Comparison of ENCODE assay signal across 12 mouse cellular contexts in the genomic region with DNA sequence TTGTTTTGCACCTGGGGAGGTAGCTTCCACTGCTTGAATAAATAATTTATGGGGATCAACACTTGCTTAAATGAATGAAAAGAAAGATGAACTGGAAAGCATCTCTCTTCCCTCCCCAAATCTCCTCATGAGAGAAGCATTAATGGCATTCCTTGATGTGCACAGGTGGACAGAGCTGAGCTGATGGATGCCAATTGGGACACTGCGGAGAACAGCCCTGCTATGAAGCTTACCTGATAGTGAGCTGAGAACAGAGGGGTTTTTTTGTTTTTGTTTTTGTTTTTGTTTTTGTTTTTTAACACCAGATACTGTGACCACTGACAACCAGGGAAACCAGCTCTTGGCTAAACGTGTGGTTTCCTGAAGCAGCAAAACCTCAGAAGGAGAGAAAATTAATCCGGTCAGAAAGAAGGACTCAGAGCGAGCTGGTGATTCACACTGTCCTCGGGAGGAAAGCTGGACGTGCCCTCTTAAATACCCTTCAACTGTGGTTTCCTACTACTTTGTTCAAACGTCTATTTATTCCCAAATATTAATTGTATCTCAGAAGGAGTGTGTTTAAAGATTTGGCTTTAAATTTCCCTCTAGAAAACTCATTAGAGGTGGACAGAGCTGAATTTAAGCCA.
DNase-seq lines count a peak whose midpoint lies in the region; ATAC-seq and TF ChIP-seq lines count a peak whose summit lies in the region.
"Had no signal": no experiment of that assay in that cellular context is flagged by ENCODE, and none has a peak within 500 bp of the region (broad histone marks: within the 10 kb centered on the region; RNA-seq: fewer than 3 reads in every experiment).

No protein-coding gene starts in this region.

- H3K4me2 ChIP-seq in heart, embryonic 11.5 days: peak overlapping the region; percentile 46
- H3K4me2 ChIP-seq in embryonic facial prominence, embryonic 14.5 days (ENCODE audit: low read depth, low read length): peak overlapping the region; percentile 21
- peak overlapping the region; percentile 65 for H3K4me2 ChIP-seq in myocyte (ENCODE audit: low read depth)

- no peak overlapping the region for H3K9ac ChIP-seq in heart, embryonic 11.5 days (ENCODE audit: low read depth, low read length)
- no peak overlapping the region for H3K9ac ChIP-seq in embryonic facial prominence, embryonic 14.5 days (ENCODE audit: low read depth, low read length)
- H3K9ac ChIP-seq: embryonic facial prominence, embryonic 13.5 days; midbrain, embryonic 13.5 days had no signal

- no peak overlapping the region for H3K27ac ChIP-seq in heart, embryonic 11.5 days (ENCODE audit: low read depth, low read length)
- H3K27ac ChIP-seq in embryonic facial prominence, embryonic 14.5 days (replicated peaks; ENCODE audit: low read depth, low read length): no peak overlapping the region
- no peak overlapping the region for H3K27ac ChIP-seq in left cerebral cortex, adult 2 months
- H3K27ac ChIP-seq: embryonic facial prominence, embryonic 13.5 days; midbrain, embryonic 13.5 days had no signal

- DNase-seq in heart, adult 9 months (ENCODE audit: low spot score in 2 of 2): no peak
- no peak for DNase-seq in embryonic facial prominence, embryonic 14.5 days (ENCODE audit: low spot score)
- DNase-seq in left cerebral cortex, adult 2 months (ENCODE audit: extremely low spot score in 1 of 2, low spot score in 2 of 2): no peak
- DNase-seq in lung, adult 2 months: no peak
- DNase-seq: layer of hippocampus, adult 9-11 months; right cerebral cortex, postnatal 14 days had no signal

- H3K4me1 ChIP-seq in heart, embryonic 11.5 days (ENCODE audit: control insufficient read depth, insufficient read depth, low read length): peaks cover 6% of the 10 kb centered on the region; the same call in 1 of the 2 replicates
- peaks cover 45% of the 10 kb centered on the region for H3K4me1 ChIP-seq in megakaryocyte, embryonic 14.5 days
- H3K4me1 ChIP-seq in embryonic facial prominence, embryonic 14.5 days (ENCODE audit: control insufficient read depth, insufficient read depth, low read length): no peaks in the 10 kb centered on the region; the same call in 1 of the 2 replicates
- H3K4me1 ChIP-seq in lung, adult 2 months (ENCODE audit: control insufficient read depth, insufficient read depth, low read length): peaks cover 7% of the 10 kb centered on the region

- H3K36me3 ChIP-seq in heart, embryonic 11.5 days (ENCODE audit: control insufficient read depth, insufficient read depth, low read length): no peaks in the 10 kb centered on the region
- no peaks in the 10 kb centered on the region for H3K36me3 ChIP-seq in megakaryocyte, embryonic 14.5 days (replicated peaks; ENCODE audit: low read length)
- H3K36me3 ChIP-seq in embryonic facial prominence, embryonic 14.5 days (ENCODE audit: control insufficient read depth, insufficient read depth, low read length): no peaks in the 10 kb centered on the region
- no peaks in the 10 kb centered on the region for H3K36me3 ChIP-seq in myocyte (ENCODE audit: control insufficient read depth, insufficient read depth)
- H3K36me3 ChIP-seq: embryonic facial prominence, embryonic 13.5 days; midbrain, embryonic 13.5 days had no signal

- H3K4me3 ChIP-seq in heart, embryonic 11.5 days (ENCODE audit: low read depth, low read length): no peak overlapping the region
- peak overlapping the region; percentile 84 for H3K4me3 ChIP-seq in megakaryocyte, embryonic 14.5 days (replicated peaks)
- no peak overlapping the region for H3K4me3 ChIP-seq in embryonic facial prominence, embryonic 14.5 days (ENCODE audit: low read depth, low read length)
- H3K4me3 ChIP-seq in myocyte: no peak overlapping the region
- H3K4me3 ChIP-seq in left cerebral cortex, adult 2 months: no peak overlapping the region
- no peak overlapping the region for H3K4me3 ChIP-seq in lung, adult 2 months (replicated peaks; ENCODE audit: extremely low read depth, low read depth, low read length)
- H3K4me3 ChIP-seq: embryonic facial prominence, embryonic 13.5 days; midbrain, embryonic 13.5 days had no signal

- H3K79me2 ChIP-seq in myocyte (ENCODE audit: control insufficient read depth, insufficient read depth): no peaks in the 10 kb centered on the region

- TF ChIP-seq POLR2A in myocyte (IDR thresholded peaks at IDR 0.05; ENCODE audit: insufficient read length, low read depth): no peak
- TF ChIP-seq POLR2A in lung, adult 2 months (IDR thresholded peaks at IDR 0.05; ENCODE audit: borderline replicate concordance, extremely low read depth, low read depth, low read length): no peak

- no peak for TF ChIP-seq CTCF in left cerebral cortex, adult 2 months (IDR thresholded peaks at IDR 0.05)
- TF ChIP-seq CTCF in lung, adult 2 months (IDR thresholded peaks at IDR 0.05; ENCODE audit: insufficient read depth, low read length): no peak

- H3K27me3 ChIP-seq in heart, embryonic 11.5 days (ENCODE audit: control insufficient read depth, insufficient read depth, low read length): no peaks in the 10 kb centered on the region
- no peaks in the 10 kb centered on the region for H3K27me3 ChIP-seq in megakaryocyte, embryonic 14.5 days (replicated peaks)
- no peaks in the 10 kb centered on the region for H3K27me3 ChIP-seq in embryonic facial prominence, embryonic 14.5 days (replicated peaks; ENCODE audit: control insufficient read depth, insufficient read depth, low read length)
- no peaks in the 10 kb centered on the region for H3K27me3 ChIP-seq in myocyte (ENCODE audit: control insufficient read depth, insufficient read depth, insufficient read length)
- H3K27me3 ChIP-seq: embryonic facial prominence, embryonic 13.5 days; midbrain, embryonic 13.5 days had no signal

- WGBS in heart, embryonic 11.5 days (ENCODE audit: insufficient replicate concordance): 48% methylated on average over 7 of the region's 7 CpGs
- 30% methylated on average over 7 of the region's 7 CpGs for WGBS in embryonic facial prominence, embryonic 14.5 days
- 28% methylated on average over 7 of the region's 7 CpGs for WGBS in lung, adult 2 months

- H3K9me3 ChIP-seq in heart, embryonic 11.5 days (replicated peaks; ENCODE audit: control insufficient read depth, low read length): no peaks in the 10 kb centered on the region
- no peaks in the 10 kb centered on the region for H3K9me3 ChIP-seq in megakaryocyte, embryonic 14.5 days
- H3K9me3 ChIP-seq in embryonic facial prominence, embryonic 14.5 days (ENCODE audit: control insufficient read depth, low read length): no peaks in the 10 kb centered on the region
- H3K9me3 ChIP-seq: embryonic facial prominence, embryonic 13.5 days; midbrain, embryonic 13.5 days had no signal

- ATAC-seq in heart, embryonic 11.5 days (replicated peaks; ENCODE audit: insufficient number of reproducible peaks, low FRiP score, low TSS enrichment): no peak
- no peak for ATAC-seq in megakaryocyte, adult 5-6 weeks (ENCODE audit: poor library complexity, severe bottlenecking)
- ATAC-seq in embryonic facial prominence, embryonic 14.5 days (ENCODE audit: low read depth): no peak

- no peak overlapping the region for H3ac ChIP-seq in myocyte (ENCODE audit: control insufficient read depth, insufficient read length)

- intact Hi-C loops in left cerebral cortex, adult 2 months (cut with DNase I): no loop called here

TF ChIP-seq in myocyte, 11 proteins besides CTCF, POLR2A, EP300 and RAD21:
- TF ChIP-seq MYOD1 (IDR thresholded peaks at IDR 0.05; ENCODE audit: control insufficient read depth in 1 of 3, insufficient read length in 2 of 3, low read depth in 2 of 3) (no peak), POLR2AphosphoS2 (IDR thresholded peaks at IDR 0.05; ENCODE audit: insufficient read length, low read depth) (no peak), USF1 (IDR thresholded peaks at IDR 0.05; ENCODE audit: low read depth) (no peak), REST (IDR thresholded peaks at IDR 0.05; ENCODE audit: insufficient read depth, insufficient read length) (no peak), MYOG (IDR thresholded peaks at IDR 0.05; ENCODE audit: control insufficient read depth in 1 of 3, insufficient read depth in 1 of 3, insufficient read length in 2 of 3, low read depth in 2 of 3) (no peak), TCF3 (IDR thresholded peaks at IDR 0.05; ENCODE audit: insufficient read length, low read depth) (no peak), MAX (IDR thresholded peaks at IDR 0.05; ENCODE audit: low read depth) (no peak), E2F4 (IDR thresholded peaks at IDR 0.05; ENCODE audit: insufficient read depth) (no peak), SRF (IDR thresholded peaks at IDR 0.05; ENCODE audit: control insufficient read depth, insufficient read length, low read depth) (no peak), TCF12 (IDR thresholded peaks at IDR 0.05; ENCODE audit: insufficient read depth, poor library complexity, severe bottlenecking) (no peak), CEBPB (IDR thresholded peaks at IDR 0.05; ENCODE audit: insufficient read depth, poor library complexity, severe bottlenecking) (no peak)
